Mouse (Mus musculus) A20 (cell line): ENCODE measurements at regions not wholly inside any gene's neighbourhood (a gene's known extent, or its start where the extent isn't known, plus 50 kb on each side); places are given as distances from the start of the nearest gene placed in this dataset.

ENCODE experiments used
- DNase-seq: peaks from one replicate; pipeline ENCODE4 v3.0.0-alpha.2; 2011; ENCODE audit warnings: low read depth, low spot score

GRCm38 (mm10) chr15:36945309-36945708 is 62.3 kb downstream of the Zfp706 start:
- no peak for DNase-seq

- no peak for DNase-seq
These were observed 62.9 kb downstream of the Zfp706 start for GRCm38 (mm10) chr15:36944556-36945171.

GRCm38 (mm10) chr15:36943492-36944112 is 64.0 kb downstream of the Zfp706 start:
- no peak for DNase-seq

- DNase-seq = no peak
These were observed 65.3 kb downstream of the Zfp706 start for GRCm38 (mm10) chr15:36942261-36942660.

GRCm38 (mm10) chr15:36941741-36942140 is 65.8 kb downstream of the Zfp706 start:
- no peak for DNase-seq

GRCm38 (mm10) chr15:36939608-36940007 is 68.0 kb downstream of the Zfp706 start:
- no peak for DNase-seq

- no peak for DNase-seq
These were observed 68.4 kb downstream of the Zfp706 start for GRCm38 (mm10) chr15:36939153-36939552.

- DNase-seq = peak; percentile 88
These were observed 68.9 kb downstream of the Zfp706 start for GRCm38 (mm10) chr15:36938511-36939150.

GRCm38 (mm10) chr15:36937757-36938498 is 69.6 kb downstream of the Zfp706 start:
- DNase-seq = peak; percentile 77

GRCm38 (mm10) chr15:36937067-36937657 is 70.4 kb downstream of the Zfp706 start:
- no peak for DNase-seq

- DNase-seq = peak; percentile 74
These were observed 72.8 kb downstream of the Zfp706 start for GRCm38 (mm10) chr15:36934801-36935200.

- DNase-seq = peak; percentile 86
These were observed 74.0 kb downstream of the Zfp706 start for GRCm38 (mm10) chr15:36933581-36933991.

- peak; percentile 43 for DNase-seq
These were observed 76.1 kb downstream of the Zfp706 start for GRCm38 (mm10) chr15:36931460-36931859.

- DNase-seq = peak; percentile 46
These were observed 77.1 kb downstream of the Zfp706 start for GRCm38 (mm10) chr15:36930433-36930832.

GRCm38 (mm10) chr15:36929786-36930185 is 77.8 kb downstream of the Zfp706 start:
- no peak for DNase-seq

- DNase-seq = no peak
These were observed 78.5 kb downstream of the Zfp706 start for GRCm38 (mm10) chr15:36929088-36929487.

- no peak for DNase-seq
These were observed 78.9 kb downstream of the Zfp706 start for GRCm38 (mm10) chr15:36928678-36929077.

GRCm38 (mm10) chr15:36927436-36927835 is 80.1 kb downstream of the Zfp706 start:
- DNase-seq = peak; percentile 63

- no peak for DNase-seq
These were observed 83.4 kb downstream of the Zfp706 start for GRCm38 (mm10) chr15:36924171-36924570.

GRCm38 (mm10) chr15:36921384-36921783 is 86.2 kb downstream of the Zfp706 start:
- no peak for DNase-seq

- no peak for DNase-seq
These were observed 86.7 kb downstream of the Zfp706 start for GRCm38 (mm10) chr15:36920886-36921285.

- DNase-seq = no peak
These were observed 87.9 kb downstream of the Zfp706 start for GRCm38 (mm10) chr15:36919704-36920103.
